Mouse (Mus musculus) C2C12 (cell line): ENCODE results near the gene Polq.

Source experiments
- CEBPB ChIP-seq: IDR thresholded peaks from one replicate; pipeline ENCODE4 v1.6.1; 2011; ENCODE audit warnings: low read depth, mild to moderate bottlenecking, control low read depth, moderate library complexity
- CTCF ChIP-seq: IDR thresholded peaks from one replicate; pipeline ENCODE4 v1.5.1; 2011; ENCODE audit not compliant: control insufficient read depth, insufficient read depth, insufficient read length

- TF ChIP-seq CTCF = no peak
- TF ChIP-seq CEBPB = no peak
These were observed 32.5 kb upstream of the Polq start for GRCm38 (mm10) chr16:36979127-36979526.
